Mouse (Mus musculus) left cerebral cortex, adult 2 months (tissue): ENCODE measurements around the gene Ddost. TPM values are rescaled to one million over a fixed set of nuclear protein-coding genes. Genes with fewer than 3 reads are reported as not detected.
"Not testable (repeated sequence)": the region's sequence is repeated elsewhere in the genome, so short reads cannot be mapped to it uniquely, and the experiment has no call there.

Experiments
- DNase-seq, 2 experiments: peaks; one replicate each; pipeline ENCODE4 v3.0.0; 2021 to 2022; ENCODE audit warnings: low spot score in 2 of 2, mixed read lengths in 1 of 2; ENCODE audit errors: extremely low spot score in 1 of 2
- H3K27ac ChIP-seq: fragments of 200-600 bp; 2 replicates; pipeline ENCODE4 v1.8.1; 2022
- H3K4me3 ChIP-seq: fragments of 200-600 bp; 2 replicates; pipeline ENCODE4 v1.8.1; 2022
- CTCF ChIP-seq: fragments of 200-600 bp; IDR thresholded peaks from 2 replicates; pipeline ENCODE4 v1.8.1; 2022; ENCODE audit warnings: antibody characterized with exemption, mild to moderate bottlenecking, moderate library complexity
- intact Hi-C: fragments of 180-260 bp; cut with DNase I; formaldehyde crosslinking; loops from one replicate; pipeline ENCODE4 v1.15.1; 2025
- total RNA-seq, 2 experiments: library from RNA; stranded (reverse); gene quantifications; 2 replicates each; pipeline ENCODE4 v1.2.3; 2021

The Ddost gene
- total RNA-seq, 2 experiments from 2014 or later: 82.4 to 88.9 TPM

- H3K27ac ChIP-seq: peak within 1 kb of the TSS; percentile 98
- intact Hi-C loops: no loop called here
- peak; percentile 96 for TF ChIP-seq CTCF
- peak; percentile 90 to 93 for DNase-seq
- H3K4me3 ChIP-seq: peak within 1 kb of the TSS; percentile 100
Measured at GRCm38 (mm10) chr4:138326077-138326695, 21.7 kb downstream of the Ddost start, which contains the start of gene Pink1. Gene Pink1, minus strand, starts transcription at chr4:138326307.

GRCm38 (mm10) chr4:138327155-138327554 is 22.6 kb downstream of the Ddost start:
- intact Hi-C loops, H3K4me3 ChIP-seq, H3K27ac ChIP-seq, DNase-seq: not testable (repeated sequence)

GRCm38 (mm10) chr4:138327891-138328470 is 23.5 kb downstream of the Ddost start:
- DNase-seq: no peak
- intact Hi-C loops: loop anchor here (2.0 kb wide), 1 partner anchor 51 kb away; no protein-coding TSS in a partner anchor
- no peak for TF ChIP-seq CTCF
- H3K27ac ChIP-seq: no peak overlapping the region
- H3K4me3 ChIP-seq: no peak overlapping the region

- intact Hi-C loops: no loop called here
- TF ChIP-seq CTCF: no peak
- Histone ChIP-seq H3K27ac (no peak overlapping the region), H3K4me3 (no peak overlapping the region)
- DNase-seq: no peak
Measured at GRCm38 (mm10) chr4:138330264-138330671, 25.7 kb downstream of the Ddost start.

GRCm38 (mm10) chr4:138331647-138332046 is 27.1 kb downstream of the Ddost start:
- Histone ChIP-seq H3K4me3 (no peak overlapping the region), H3K27ac (no peak overlapping the region)
- intact Hi-C loops: no loop called here
- no peak for TF ChIP-seq CTCF
- DNase-seq: no peak

- no peak for TF ChIP-seq CTCF
- intact Hi-C loops: no loop called here
- no peak for DNase-seq
Measured at GRCm38 (mm10) chr4:138333135-138333534, 28.6 kb downstream of the Ddost start.

GRCm38 (mm10) chr4:138335036-138335435 is 30.5 kb downstream of the Ddost start:
- TF ChIP-seq CTCF: no peak
- DNase-seq: no peak
- intact Hi-C loops: no loop called here
- Histone ChIP-seq H3K4me3 (no peak overlapping the region), H3K27ac (no peak overlapping the region)

More at GRCm38 (mm10) chr4:138333135-138333534, 28.6 kb downstream of the Ddost start:
- Histone ChIP-seq H3K27ac (no peak overlapping the region), H3K4me3 (no peak overlapping the region)

- no peak for DNase-seq
- TF ChIP-seq CTCF: peak; percentile 54
- intact Hi-C loops: no loop called here
- no peak overlapping the region for H3K27ac ChIP-seq
- H3K4me3 ChIP-seq: no peak overlapping the region
Measured at GRCm38 (mm10) chr4:138335648-138336047, 31.1 kb downstream of the Ddost start.

GRCm38 (mm10) chr4:138336876-138337275 is 32.3 kb downstream of the Ddost start:
- TF ChIP-seq CTCF: no peak
- intact Hi-C loops: no loop called here
- DNase-seq: no peak

GRCm38 (mm10) chr4:138337341-138337740 is 32.8 kb downstream of the Ddost start:
- Histone ChIP-seq H3K4me3 (no peak overlapping the region), H3K27ac (no peak overlapping the region)
- TF ChIP-seq CTCF: no peak
- intact Hi-C loops: no loop called here
- DNase-seq: no peak

More at GRCm38 (mm10) chr4:138336876-138337275, 32.3 kb downstream of the Ddost start:
- Histone ChIP-seq H3K27ac (no peak overlapping the region), H3K4me3 (no peak overlapping the region)

- intact Hi-C loops: no loop called here
- Histone ChIP-seq H3K27ac (no peak overlapping the region), H3K4me3 (no peak overlapping the region)
- TF ChIP-seq CTCF: peak; percentile 78
- peak in 1 of 2 experiments; percentile 55 for DNase-seq
Measured at GRCm38 (mm10) chr4:138339963-138340362, 35.4 kb downstream of the Ddost start.

- TF ChIP-seq CTCF: no peak
Measured at GRCm38 (mm10) chr4:138341393-138341792, 36.9 kb downstream of the Ddost start.

GRCm38 (mm10) chr4:138342048-138342447 is 37.5 kb downstream of the Ddost start:
- DNase-seq: no peak
- TF ChIP-seq CTCF: no peak
- no peak overlapping the region for H3K27ac ChIP-seq
- no peak overlapping the region for H3K4me3 ChIP-seq
- intact Hi-C loops: no loop called here

More at GRCm38 (mm10) chr4:138341393-138341792, 36.9 kb downstream of the Ddost start:
- no peak for DNase-seq
- no peak overlapping the region for H3K4me3 ChIP-seq
- H3K27ac ChIP-seq: no peak overlapping the region
- intact Hi-C loops: no loop called here
